Mouse (Mus musculus) urinary bladder, adult 2 months (tissue): ENCODE measurements around the gene Mme. TPM values are rescaled to one million over a fixed set of nuclear protein-coding genes. Genes with fewer than 3 reads are reported as not detected.

Source experiments
- DNase-seq: peaks from one replicate; pipeline ENCODE4 v3.0.0; 2022; ENCODE audit warnings: low spot score
- polyA plus RNA-seq: library from polyadenylated mRNA; depleted of rRNA; stranded (reverse); fragments of >200 nt; gene quantifications from 2 replicates; pipeline ENCODE4 v1.2.3, GENCODE M21; 2012; rRNA removed

The Mme gene
- polyA plus RNA-seq, 1 experiment: 0.62 TPM

GRCm38 (mm10) chr3:63350704-63351103 lies 109.4 kb downstream of the Mme start:
- no peak for DNase-seq

DNA sequence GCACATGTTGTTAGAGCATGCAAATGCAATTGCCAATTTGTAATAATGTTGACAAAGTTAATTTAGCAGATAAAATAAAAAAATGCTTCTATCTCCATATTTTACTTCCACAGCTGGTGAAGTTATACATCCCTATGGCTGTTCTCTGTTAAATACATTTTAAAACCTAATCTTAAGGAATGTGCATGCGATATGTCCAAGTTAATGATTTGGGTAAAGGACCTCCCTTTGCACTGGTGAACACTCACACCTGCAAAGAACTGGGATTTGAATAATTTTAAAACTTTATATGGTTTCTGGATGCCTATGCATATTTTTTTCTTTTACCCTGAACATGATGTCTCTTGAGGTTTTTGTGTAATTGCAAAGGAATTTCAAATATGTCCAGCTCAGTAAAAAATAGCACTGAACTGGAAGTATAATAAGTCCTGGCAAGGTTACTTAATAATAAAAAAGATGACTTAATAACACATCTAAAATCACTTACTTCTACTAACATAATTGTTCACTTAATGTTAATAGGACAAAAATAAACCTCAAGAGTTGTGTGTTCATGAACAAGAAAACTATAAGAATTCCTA lies 110.4 kb downstream of the Mme start:
- DNase-seq: no peak

- DNase-seq: no peak
Observed at GRCm38 (mm10) chr3:63359512-63359911, 118.2 kb downstream of the Mme start.

GRCm38 (mm10) chr3:63384989-63385388 lies 143.7 kb downstream of the Mme start:
- no peak for DNase-seq

- no peak for DNase-seq
Observed at GRCm38 (mm10) chr3:63390774-63391173, 149.4 kb downstream of the Mme start.

- no peak for DNase-seq
Observed at GRCm38 (mm10) chr3:63391348-63391747, 150.0 kb downstream of the Mme start.

DNA sequence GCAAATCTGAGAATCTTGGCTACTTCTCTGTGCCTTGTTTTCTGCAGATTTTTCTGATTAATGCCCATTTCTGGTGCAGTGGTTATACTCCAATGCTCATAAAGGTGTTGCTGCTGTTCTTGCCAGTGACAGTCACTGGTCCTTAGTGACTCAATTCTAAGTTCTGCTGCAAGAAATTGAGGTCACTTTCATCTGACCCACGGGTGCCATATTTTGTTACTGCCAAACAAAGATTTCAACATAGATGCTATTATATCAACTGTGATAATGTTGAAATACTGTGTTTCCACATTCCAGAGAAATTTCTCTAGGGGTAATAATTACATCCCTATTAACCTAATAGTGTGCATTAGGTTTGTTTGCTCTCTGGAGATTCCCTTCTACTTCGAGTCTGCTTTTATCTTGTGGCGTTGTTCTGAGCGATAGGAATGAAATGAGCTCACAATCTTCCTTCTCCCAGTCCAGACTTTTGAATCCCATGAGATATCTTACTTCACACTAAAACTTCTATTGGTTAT lies 153.1 kb downstream of the Mme start:
- no peak for DNase-seq

GRCm38 (mm10) chr3:63398171-63398570 lies 156.8 kb downstream of the Mme start:
- no peak for DNase-seq

DNA sequence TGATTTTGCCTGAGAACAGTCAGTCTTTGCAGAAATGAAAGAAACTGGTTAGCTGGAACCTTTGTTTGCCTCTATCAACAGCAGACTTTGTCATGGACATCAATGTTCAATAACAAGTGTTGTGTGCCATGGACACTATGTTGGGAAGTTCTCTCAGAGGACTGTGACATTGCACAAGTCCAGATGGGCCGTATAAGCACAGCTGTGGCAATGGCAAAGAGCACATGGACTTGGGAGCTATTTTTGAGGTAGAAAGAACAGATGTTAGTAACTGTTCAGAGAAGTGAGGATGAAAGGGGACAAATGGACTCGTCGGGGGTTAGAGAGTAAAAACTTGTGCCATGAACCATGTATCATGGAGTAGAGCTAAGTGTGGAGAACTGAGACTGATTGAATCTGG lies 165.1 kb downstream of the Mme start:
- no peak for DNase-seq

- no peak for DNase-seq
Observed at GRCm38 (mm10) chr3:63411006-63411405, 169.7 kb downstream of the Mme start.

DNA sequence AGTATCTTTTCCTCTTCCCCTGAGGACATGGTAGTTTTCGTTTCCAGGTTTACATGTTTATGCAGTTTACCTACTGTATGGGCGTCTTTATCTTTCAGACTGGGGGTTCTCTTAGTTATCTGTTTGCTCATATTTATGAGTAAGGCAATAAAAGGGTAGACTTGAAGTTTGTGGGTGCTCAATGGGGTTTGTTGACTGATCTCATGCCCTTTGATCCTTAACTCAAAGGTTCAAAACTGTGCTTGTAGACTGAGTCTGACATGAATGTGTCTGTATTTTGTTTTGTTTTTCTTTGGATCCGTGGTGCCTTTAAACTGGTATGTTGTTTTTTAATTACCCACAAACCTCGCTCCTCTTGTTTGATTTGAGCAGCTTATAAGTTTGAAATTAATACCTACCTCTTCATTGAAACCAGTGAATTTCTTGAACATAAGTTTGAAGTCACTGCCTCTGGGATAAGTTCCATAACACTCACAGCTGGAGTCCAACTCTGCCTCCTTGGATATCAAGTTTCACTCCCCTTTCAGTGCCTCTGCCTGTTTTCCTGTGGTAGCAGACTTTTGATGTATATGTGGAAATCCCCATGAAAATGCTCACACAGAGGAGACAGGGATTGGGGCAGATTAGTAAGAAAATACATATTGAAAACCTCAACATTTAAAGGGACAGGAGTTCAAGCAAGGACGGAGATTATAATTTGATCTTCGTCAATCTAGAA lies 171.0 kb downstream of the Mme start:
- DNase-seq: no peak

- DNase-seq: no peak
Observed at GRCm38 (mm10) chr3:63413046-63413911, 171.9 kb downstream of the Mme start.

GRCm38 (mm10) chr3:63417284-63417683 lies 175.9 kb downstream of the Mme start:
- DNase-seq: no peak

- DNase-seq: no peak
Observed at GRCm38 (mm10) chr3:63417758-63418157, 176.4 kb downstream of the Mme start.

DNA sequence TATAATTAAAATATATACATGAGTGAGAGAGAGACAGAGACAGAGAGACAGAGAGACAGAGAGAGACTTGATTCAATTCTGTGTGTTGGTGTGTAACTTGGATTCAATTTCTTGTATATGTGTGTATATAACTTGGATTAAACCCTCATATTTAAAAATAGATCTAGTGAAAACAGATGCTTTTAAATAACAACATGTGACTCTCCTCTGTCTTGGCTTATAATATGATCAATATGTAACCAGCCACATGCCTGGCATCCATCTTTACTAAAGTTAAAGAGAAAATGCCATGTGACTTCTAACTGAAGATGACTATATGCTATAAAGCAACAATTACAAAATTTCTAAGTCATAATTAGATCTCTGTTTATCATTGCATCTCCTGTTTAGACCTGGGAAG lies 182.2 kb downstream of the Mme start:
- DNase-seq: no peak

Other genes starting within 250 kb of the Mme start
- gene Gm34302, start 242.3 kb downstream of the Mme start, polyA plus RNA-seq: not detected in 2 replicates